Mouse (Mus musculus) layer of hippocampus, adult 18-20 months (tissue): ENCODE measurements around the gene Dcaf11. TPM values are rescaled to one million over a fixed set of nuclear protein-coding genes. Genes with fewer than 3 reads are reported as not detected.
A peak's percentile ranks its signal among the peaks of the same experiment; 100 is the strongest.

ENCODE experiments used
- DNase-seq, 2 experiments: peaks; one replicate each; pipeline ENCODE4 v3.0.0; 2022; ENCODE audit warnings: low spot score in 2 of 2
- total RNA-seq, 2 experiments: library from RNA; stranded (reverse); gene quantifications; 2 replicates each; pipeline ENCODE4 v1.2.3; 2021

Gene Dcaf11
- total RNA-seq, 2 experiments from 2014 or later: 72.2 to 83.8 TPM

DNA sequence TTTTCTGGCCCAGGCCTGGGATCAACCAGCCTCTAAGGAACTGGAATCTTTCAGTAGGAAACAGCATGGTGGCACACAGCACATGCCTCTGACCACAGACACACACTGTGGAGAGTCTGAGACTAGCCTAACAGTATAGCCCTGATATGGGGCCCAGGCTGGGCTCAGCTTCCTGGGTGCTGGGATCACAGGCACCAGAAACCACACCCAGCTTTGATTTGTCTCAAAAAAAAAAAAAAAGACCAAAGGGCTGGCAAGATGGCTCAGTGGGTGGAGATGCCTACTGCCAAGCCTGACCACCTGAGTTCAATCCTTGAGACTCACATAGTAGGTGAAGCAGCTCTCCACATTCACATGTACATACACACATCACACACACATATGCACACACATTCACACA is 5.2 kb upstream of the Dcaf11 start:
- no peak for DNase-seq

- DNase-seq: no peak
These were observed 4.0 kb upstream of the Dcaf11 start for GRCm38 (mm10) chr14:55555788-55556187.

GRCm38 (mm10) chr14:55557003-55557402 is 2.8 kb upstream of the Dcaf11 start:
- DNase-seq: peak; percentile 72 to 80

DNA sequence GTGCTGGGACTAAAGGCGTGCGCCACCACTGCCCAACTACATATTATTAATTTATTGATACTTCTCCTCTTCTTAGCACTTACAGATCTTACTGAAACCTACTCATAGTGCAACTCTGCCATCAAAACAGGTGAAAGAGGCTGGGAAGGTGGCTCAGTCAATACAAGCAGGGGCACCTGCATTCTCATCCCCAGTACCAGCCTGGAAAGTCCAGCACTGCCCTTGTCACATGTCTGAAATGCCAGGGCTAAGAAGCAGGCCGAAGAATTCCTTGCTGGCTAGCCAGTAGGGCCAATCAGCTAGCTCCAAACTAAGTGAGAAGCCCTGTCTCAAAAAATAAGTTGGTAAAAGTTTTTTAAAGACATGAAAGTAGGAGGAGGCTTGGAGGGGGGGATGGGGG is 2.2 kb upstream of the Dcaf11 start:
- DNase-seq: no peak

DNA sequence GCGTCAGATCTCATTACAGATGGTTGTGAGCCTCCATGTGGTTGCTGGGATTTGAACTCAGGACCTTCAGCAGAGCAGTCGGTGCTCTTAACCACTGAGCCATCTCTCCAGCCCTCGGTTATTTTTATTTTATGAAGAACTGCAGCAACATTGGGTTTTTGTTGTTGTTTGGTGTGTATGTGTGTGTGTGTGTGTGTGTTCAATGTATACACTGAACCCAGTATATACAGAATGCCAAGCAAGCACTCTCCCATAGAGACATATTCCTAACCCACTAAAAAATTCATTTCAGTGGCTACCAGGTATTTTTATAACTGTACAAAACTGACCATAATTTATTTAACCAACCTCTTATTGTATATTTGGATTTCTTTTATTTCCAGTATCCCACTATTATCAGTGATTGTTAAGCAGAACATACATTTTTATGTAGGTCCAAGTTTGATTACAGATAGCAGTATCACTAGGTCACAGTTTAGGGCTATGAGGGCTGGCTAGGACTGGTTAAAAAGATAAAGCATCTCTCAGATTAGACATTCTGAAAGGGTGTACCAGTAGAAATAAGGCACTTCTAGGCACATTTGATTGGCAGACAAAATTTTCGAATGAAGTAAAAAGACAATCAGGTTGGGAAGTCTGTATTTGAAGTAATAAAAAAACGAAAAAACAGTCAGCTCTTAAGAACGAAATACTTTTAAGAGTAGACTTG is 912 bp upstream of the Dcaf11 start:
- DNase-seq: no peak

- DNase-seq: peak; percentile 99
These were observed 632 bp downstream of the Dcaf11 start, which contains the start of gene A730061H03Rik for GRCm38 (mm10) chr14:55560202-55561073. A730061H03Rik (minus strand) TSS chr14:55560406.

DNA sequence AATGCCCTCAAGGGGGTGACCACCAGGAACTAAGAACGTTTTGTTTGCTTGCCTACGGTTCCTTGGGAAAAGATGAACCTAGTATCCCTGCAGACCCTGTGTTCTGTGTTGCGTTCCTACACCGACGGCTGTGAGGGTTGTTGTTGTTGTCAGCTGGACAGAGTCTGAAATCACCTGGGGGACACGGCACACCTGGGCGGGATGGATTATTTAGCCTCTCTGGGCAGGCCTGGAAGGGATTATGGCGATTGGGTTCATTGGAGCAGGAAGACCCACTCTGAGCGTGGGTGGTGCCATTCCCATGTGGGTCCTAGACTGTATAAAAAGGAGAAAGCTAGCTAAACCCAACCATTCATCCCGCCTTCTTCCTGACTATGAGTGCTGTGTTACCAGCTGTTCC is 2.1 kb downstream of the Dcaf11 start:
- DNase-seq: no peak

GRCm38 (mm10) chr14:55563249-55563648 is 3.4 kb downstream of the Dcaf11 start:
- DNase-seq: no peak

- DNase-seq: no peak
These were observed 5.9 kb downstream of the Dcaf11 start for GRCm38 (mm10) chr14:55565748-55566147.

DNA sequence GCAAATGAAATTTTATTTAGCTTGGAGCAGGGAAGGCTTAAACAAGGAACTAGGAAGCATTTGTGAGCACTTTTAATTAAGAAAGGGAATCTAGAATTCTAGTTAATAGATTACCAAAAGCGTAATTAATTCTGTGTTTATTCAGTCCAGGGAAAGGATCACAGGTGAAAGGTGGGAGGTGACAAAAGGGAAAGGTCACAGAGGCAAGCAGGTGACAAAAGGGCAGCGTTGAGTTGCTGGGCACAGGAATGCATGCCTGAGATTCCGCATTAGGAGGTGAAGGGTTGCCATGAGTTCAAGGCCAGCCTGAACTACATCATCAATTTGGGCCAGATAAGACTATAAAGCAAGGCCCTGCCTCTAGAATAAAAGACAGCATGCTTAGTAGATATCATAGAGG is 7.7 kb downstream of the Dcaf11 start:
- DNase-seq: no peak

GRCm38 (mm10) chr14:55570588-55570987 is 10.8 kb downstream of the Dcaf11 start:
- DNase-seq: no peak

- no peak for DNase-seq
These were observed 12.0 kb downstream of the Dcaf11 start for GRCm38 (mm10) chr14:55571760-55572159.

DNA sequence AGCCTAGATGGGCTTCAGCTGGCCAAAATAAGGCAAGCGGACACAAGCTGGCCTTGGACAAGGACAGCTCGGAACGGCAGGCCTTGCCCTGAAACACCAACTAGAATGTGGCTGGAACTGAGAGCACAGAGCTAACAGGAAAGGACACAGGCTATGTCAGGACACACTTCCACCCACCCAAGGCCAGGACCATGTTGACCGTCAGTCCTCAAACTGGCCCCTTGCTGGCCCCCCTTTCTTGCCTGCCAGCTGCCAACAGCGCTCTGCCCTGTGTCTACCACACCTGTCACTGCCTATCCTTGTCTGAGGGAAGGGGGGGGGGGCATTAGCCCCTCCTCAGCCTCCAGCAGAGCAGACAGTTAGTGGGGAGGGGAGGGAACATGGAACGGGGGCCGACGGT is 15.5 kb downstream of the Dcaf11 start, which contains the start of gene Fitm1:
Gene Fitm1, plus strand, starts transcription at position 316 of the 400 bp plus-strand sequence.
- no peak for DNase-seq

GRCm38 (mm10) chr14:55575711-55576110 is 15.9 kb downstream of the Dcaf11 start:
- no peak for DNase-seq

GRCm38 (mm10) chr14:55576376-55576775 is 16.6 kb downstream of the Dcaf11 start:
- DNase-seq: peak; percentile 37 to 40

DNA sequence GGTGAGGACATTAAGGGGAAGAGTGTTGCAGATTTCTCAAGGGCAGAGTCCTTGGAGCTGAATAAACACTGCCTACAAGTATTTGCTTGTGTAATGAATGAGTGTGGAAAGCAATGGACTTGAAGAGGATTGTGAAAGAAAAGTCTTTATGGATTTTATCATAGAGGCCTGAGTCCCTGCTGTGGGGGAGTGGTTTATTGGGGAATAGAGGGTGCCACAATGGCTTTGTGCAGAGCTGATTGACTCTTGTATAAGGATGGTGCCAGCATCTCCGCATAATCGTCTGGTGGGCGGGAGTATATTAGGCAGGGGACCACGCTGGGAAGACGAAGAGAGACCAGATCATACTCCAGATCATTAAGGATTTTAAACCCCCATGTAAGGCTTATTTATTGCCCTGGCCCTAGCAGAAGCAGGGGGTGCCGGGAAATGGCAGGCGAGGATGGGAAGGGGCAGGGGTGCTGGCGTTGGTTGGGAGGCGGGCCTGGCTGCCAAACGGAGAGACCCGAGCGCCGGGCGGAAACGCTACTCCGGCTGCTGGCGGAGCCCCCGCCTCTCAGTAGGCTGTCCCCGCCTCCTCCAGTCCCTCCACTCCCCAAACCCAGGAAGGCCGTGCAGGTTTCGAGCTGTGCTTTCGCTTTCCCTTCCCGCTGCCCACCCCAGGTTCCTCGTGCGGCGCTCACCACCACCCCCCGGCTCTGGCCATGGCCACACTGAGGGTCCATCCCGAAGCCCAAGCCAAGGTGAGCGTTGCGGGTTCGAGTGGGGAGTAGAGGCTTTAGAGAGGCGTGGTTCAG is 18.3 kb downstream of the Dcaf11 start, which contains the start of gene Psme1:
Gene Psme1, plus strand, starts transcription at position 253 of the 797 bp plus-strand sequence.
- DNase-seq: peak; percentile 66 to 67

DNA sequence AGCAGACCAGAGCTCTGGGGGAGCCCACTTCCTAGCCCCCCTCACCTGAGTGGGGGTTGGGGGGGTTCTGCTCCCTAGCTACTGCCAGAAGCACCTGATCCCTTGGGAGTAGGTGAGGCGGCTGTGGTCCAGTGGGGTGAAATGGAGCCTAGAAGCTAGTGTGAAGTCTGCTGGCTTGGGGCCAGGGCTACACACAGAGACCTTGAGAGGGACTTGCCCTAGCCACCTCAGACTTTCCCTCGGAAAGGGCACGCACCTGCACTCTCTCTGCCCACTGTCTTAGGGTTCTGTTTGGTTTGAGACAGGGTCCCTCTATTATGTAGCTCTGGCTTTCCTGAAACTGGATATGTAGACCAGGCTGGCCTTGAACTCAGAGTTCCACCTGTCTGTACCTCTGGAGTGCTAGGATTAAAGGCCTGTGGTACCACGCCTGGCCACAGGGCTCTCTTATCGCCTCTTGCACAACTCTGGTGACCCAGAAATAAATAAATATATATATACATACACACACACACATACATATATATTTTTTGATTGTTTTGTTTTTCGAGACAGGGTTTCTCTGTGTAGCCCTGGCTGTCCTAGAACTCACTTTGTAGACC is 19.0 kb downstream of the Dcaf11 start:
- no peak for DNase-seq

GRCm38 (mm10) chr14:55579511-55580496 is 20.0 kb downstream of the Dcaf11 start:
- DNase-seq: no peak

- no peak for DNase-seq
These were observed 20.9 kb downstream of the Dcaf11 start for GRCm38 (mm10) chr14:55580731-55581130.
